Mouse (Mus musculus) lung, adult 2 months (tissue): ENCODE results near the gene Thrb. TPM values are rescaled to one million over a fixed set of nuclear protein-coding genes. Genes with fewer than 3 reads are reported as not detected.

Experiments
- DNase-seq: peaks from one replicate; pipeline ENCODE4 v3.0.0; 2022
- H3K4me1 ChIP-seq: fragments of 200-500 bp; 2 replicates; pipeline ENCODE4 v1.6.1; 2011; ENCODE audit warnings: low read length; ENCODE audit not compliant: control insufficient read depth, insufficient read depth
- H3K4me3 ChIP-seq: fragments of 200-500 bp; replicated peaks from 2 replicates; pipeline ENCODE3; 2011; ENCODE audit warnings: low read depth, mild to moderate bottlenecking, control low read depth, low read length; ENCODE audit errors: extremely low read depth
- CTCF ChIP-seq: fragments of 200-500 bp; IDR thresholded peaks from 2 replicates; pipeline ENCODE4 v1.5.1; 2011; ENCODE audit warnings: mild to moderate bottlenecking, low read length, control low read depth; ENCODE audit not compliant: insufficient read depth
- POLR2A ChIP-seq: fragments of 200-500 bp; IDR thresholded peaks from 2 replicates; pipeline ENCODE4 v1.6.1; 2011; ENCODE audit warnings: low read depth, mild to moderate bottlenecking, control low read depth, low read length, borderline replicate concordance; ENCODE audit errors: extremely low read depth
- WGBS: fragments of 180-500 bp; shearing (Covaris S2); methylation state at CpG from one replicate; pipeline ENCODE4 v1.1.7; 2018; 5-methylcytosine and 5-hydroxymethylcytosine counted together
- polyA plus RNA-seq: library from polyadenylated mRNA; depleted of rRNA; stranded (reverse); fragments of >200 nt; gene quantifications from 2 replicates; pipeline ENCODE4 v1.2.3, GENCODE M21; 2012

The Thrb gene
- polyA plus RNA-seq, 1 experiment: 5.6 TPM

GRCm38 (mm10) chr14:17967117-17967726 lies 307.2 kb downstream of the Thrb start:
- TF ChIP-seq POLR2A (no peak), CTCF (peak; percentile 75)
- H3K4me1 ChIP-seq: no peaks in the 10 kb centered on the region
- no peak overlapping the region for H3K4me3 ChIP-seq
- DNase-seq: peak; percentile 28
- 29% methylated on average over 5 of the region's 5 CpGs for WGBS

GRCm38 (mm10) chr14:17972132-17972531 lies 312.1 kb downstream of the Thrb start:
- DNase-seq: no peak
- TF ChIP-seq CTCF (no peak), POLR2A (no peak)
- Histone ChIP-seq H3K4me3 (no peak overlapping the region), H3K4me1 (no peaks in the 10 kb centered on the region)
- whole genome bisulfite sequencing: 66% methylated on average over 4 of the region's 4 CpGs

GRCm38 (mm10) chr14:17972665-17973064 lies 312.6 kb downstream of the Thrb start:
- no peak for DNase-seq
- WGBS: 77% methylated on average over 6 of the region's 6 CpGs
- no peaks in the 10 kb centered on the region for H3K4me1 ChIP-seq
- no peak overlapping the region for H3K4me3 ChIP-seq
- TF ChIP-seq CTCF (no peak), POLR2A (no peak)

- TF ChIP-seq POLR2A (no peak), CTCF (no peak)
- WGBS: 34% methylated on average over 1 of the region's 1 CpGs
- no peaks in the 10 kb centered on the region for H3K4me1 ChIP-seq
- DNase-seq: no peak
- no peak overlapping the region for H3K4me3 ChIP-seq
Observed at GRCm38 (mm10) chr14:17975786-17976185, 315.7 kb downstream of the Thrb start.

- Histone ChIP-seq H3K4me3 (no peak overlapping the region), H3K4me1 (no peaks in the 10 kb centered on the region)
- DNase-seq: no peak
- no peak for TF ChIP-seq CTCF
- TF ChIP-seq POLR2A: no peak
Observed at GRCm38 (mm10) chr14:17978259-17978658, 318.2 kb downstream of the Thrb start.

- Histone ChIP-seq H3K4me3 (no peak overlapping the region), H3K4me1 (no peaks in the 10 kb centered on the region)
- DNase-seq: no peak
- WGBS: 61% methylated on average over 3 of the region's 3 CpGs
- TF ChIP-seq POLR2A: no peak
Observed at GRCm38 (mm10) chr14:17981258-17981657, 321.2 kb downstream of the Thrb start.

GRCm38 (mm10) chr14:17982017-17982416 lies 322.0 kb downstream of the Thrb start:
- H3K4me3 ChIP-seq: no peak overlapping the region
- WGBS: 64% methylated on average over 5 of the region's 5 CpGs
- no peaks in the 10 kb centered on the region for H3K4me1 ChIP-seq
- no peak for DNase-seq
- TF ChIP-seq POLR2A (no peak), CTCF (no peak)

GRCm38 (mm10) chr14:17983390-17983789 lies 323.3 kb downstream of the Thrb start:
- TF ChIP-seq POLR2A (no peak), CTCF (no peak)
- WGBS: 66% methylated on average over 3 of the region's 3 CpGs
- Histone ChIP-seq H3K4me3 (no peak overlapping the region), H3K4me1 (no peaks in the 10 kb centered on the region)
- DNase-seq: no peak

GRCm38 (mm10) chr14:17983839-17984238 lies 323.8 kb downstream of the Thrb start:
- Histone ChIP-seq H3K4me1 (no peaks in the 10 kb centered on the region), H3K4me3 (no peak overlapping the region)
- no peak for TF ChIP-seq CTCF
- TF ChIP-seq POLR2A: no peak
- no peak for DNase-seq
- WGBS: 52% methylated on average over 6 of the region's 6 CpGs

- DNase-seq: no peak
- WGBS: 78% methylated on average over 2 of the region's 2 CpGs
Observed at GRCm38 (mm10) chr14:17988580-17988979, 328.5 kb downstream of the Thrb start.

GRCm38 (mm10) chr14:17989182-17989581 lies 329.1 kb downstream of the Thrb start:
- H3K4me1 ChIP-seq: no peaks in the 10 kb centered on the region
- peak; percentile 7 for DNase-seq
- no peak overlapping the region for H3K4me3 ChIP-seq
- no peak for TF ChIP-seq CTCF
- no peak for TF ChIP-seq POLR2A
- 54% methylated on average over 4 of the region's 4 CpGs for WGBS

More at GRCm38 (mm10) chr14:17988580-17988979, 328.5 kb downstream of the Thrb start:
- no peaks in the 10 kb centered on the region for H3K4me1 ChIP-seq
- H3K4me3 ChIP-seq: no peak overlapping the region
- no peak for TF ChIP-seq POLR2A
- TF ChIP-seq CTCF: no peak
